Mouse (Mus musculus) ES-Bruce4 (cell line): ENCODE measurements at regions not wholly inside any gene's neighbourhood (a gene's known extent, or its start where the extent isn't known, plus 50 kb on each side); places are given as distances from the start of the nearest gene placed in this dataset.

ENCODE experiments used
- H3K27ac ChIP-seq: 2 replicates; pipeline ENCODE4 v1.5.1; 2012; ENCODE audit warnings: low read length, inconsistent platforms; ENCODE audit not compliant: insufficient read depth
- H3K27me3 ChIP-seq: 2 replicates; pipeline ENCODE4 v1.6.1; 2012; ENCODE audit warnings: mild to moderate bottlenecking, low read length, inconsistent platforms; ENCODE audit not compliant: control insufficient read depth, poor library complexity, insufficient read depth, severe bottlenecking
- H3K36me3 ChIP-seq: 2 replicates; pipeline ENCODE4 v1.6.1; 2012; ENCODE audit warnings: inconsistent platforms, mild to moderate bottlenecking, low read length, moderate library complexity; ENCODE audit not compliant: control insufficient read depth, poor library complexity, insufficient read depth, severe bottlenecking
- H3K4me1 ChIP-seq: one replicate; pipeline ENCODE4 v1.8.1; 2011; ENCODE audit warnings: low read length; ENCODE audit not compliant: control insufficient read depth, insufficient read depth
- H3K4me3 ChIP-seq: 2 replicates; pipeline ENCODE4 v1.5.1; 2011; ENCODE audit warnings: low read depth, mild to moderate bottlenecking, low read length
- H3K9ac ChIP-seq: 2 replicates; pipeline ENCODE4 v1.6.1; 2012; ENCODE audit warnings: low read depth, mild to moderate bottlenecking, inconsistent platforms; ENCODE audit not compliant: poor library complexity, severe bottlenecking
- H3K9me3 ChIP-seq: replicated peaks from 2 replicates; pipeline ENCODE4 v1.6.1; 2012; ENCODE audit warnings: mild to moderate bottlenecking, low read length, inconsistent platforms; ENCODE audit not compliant: control insufficient read depth, poor library complexity, insufficient read depth, severe bottlenecking
- CTCF ChIP-seq: IDR thresholded peaks from one replicate; pipeline ENCODE4 v1.8.1; 2011; ENCODE audit warnings: low read depth, low read length
- EP300 ChIP-seq: IDR thresholded peaks from 2 replicates; pipeline ENCODE4 v1.6.1; 2011; ENCODE audit warnings: low read depth, low read length; ENCODE audit not compliant: insufficient read depth
- POLR2A ChIP-seq: IDR thresholded peaks from one replicate; pipeline ENCODE4 v1.8.1; 2011; ENCODE audit warnings: low read length; ENCODE audit not compliant: insufficient read depth

DNA sequence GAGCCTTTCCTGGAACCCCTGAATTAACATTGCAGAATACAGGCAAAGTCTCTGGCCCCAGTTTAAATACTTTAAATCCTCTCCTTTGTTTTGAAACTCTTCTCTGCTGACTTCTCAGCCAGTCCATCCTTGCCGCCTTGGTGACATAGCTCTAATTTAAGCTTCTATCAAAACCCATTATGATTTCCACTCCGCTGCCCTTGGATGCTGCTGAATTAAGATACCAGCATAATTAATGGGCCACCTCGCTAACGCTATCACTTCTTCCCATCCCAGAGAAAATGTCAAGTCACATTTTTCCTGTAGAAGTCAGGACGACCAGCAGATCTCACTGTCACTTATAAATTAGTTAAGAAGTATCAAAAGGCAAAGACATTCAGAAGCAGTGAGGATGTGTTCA lies 556.1 kb upstream of the Jmjd1c start:
- Histone ChIP-seq H3K4me3 (no peak overlapping the region), H3K4me1 (no peaks in the 10 kb centered on the region), H3K27me3 (no peaks in the 10 kb centered on the region), H3K36me3 (no peaks in the 10 kb centered on the region), H3K27ac (no peak overlapping the region), H3K9ac (no peak overlapping the region), H3K9me3 (no peaks in the 10 kb centered on the region)
- TF ChIP-seq POLR2A (no peak), EP300 (no peak), CTCF (no peak)

DNA sequence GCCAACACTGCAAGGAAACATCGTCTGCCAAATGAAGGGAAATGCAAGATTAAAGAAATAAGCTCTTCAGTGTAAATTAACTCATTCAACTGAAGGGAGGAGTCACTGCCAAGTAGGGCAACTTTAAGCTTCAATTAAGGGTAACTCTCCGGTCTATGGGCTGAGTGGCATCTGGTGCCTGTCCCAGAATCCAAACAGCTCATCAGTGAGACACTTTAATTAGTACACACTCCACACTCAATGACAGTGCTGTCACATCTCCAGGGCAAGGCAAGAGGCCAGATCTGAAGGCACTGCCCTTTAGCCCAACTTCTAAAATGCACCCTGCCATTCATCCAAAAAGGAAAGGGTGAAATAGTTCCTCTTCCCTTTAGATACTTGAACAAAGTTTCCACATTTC lies 549.3 kb upstream of the Jmjd1c start:
- H3K4me3 ChIP-seq = no peak overlapping the region
- 0 out of 2 replicates have a peak, but pooled peaks cover 3% of the 10 kb centered on the region for H3K9me3 ChIP-seq
- H3K4me1 ChIP-seq = no peaks in the 10 kb centered on the region
- no peak overlapping the region for H3K9ac ChIP-seq
- no peaks in the 10 kb centered on the region for H3K36me3 ChIP-seq
- no peaks in the 10 kb centered on the region for H3K27me3 ChIP-seq
- TF ChIP-seq POLR2A (no peak), EP300 (no peak), CTCF (no peak)
- no peak overlapping the region for H3K27ac ChIP-seq

DNA sequence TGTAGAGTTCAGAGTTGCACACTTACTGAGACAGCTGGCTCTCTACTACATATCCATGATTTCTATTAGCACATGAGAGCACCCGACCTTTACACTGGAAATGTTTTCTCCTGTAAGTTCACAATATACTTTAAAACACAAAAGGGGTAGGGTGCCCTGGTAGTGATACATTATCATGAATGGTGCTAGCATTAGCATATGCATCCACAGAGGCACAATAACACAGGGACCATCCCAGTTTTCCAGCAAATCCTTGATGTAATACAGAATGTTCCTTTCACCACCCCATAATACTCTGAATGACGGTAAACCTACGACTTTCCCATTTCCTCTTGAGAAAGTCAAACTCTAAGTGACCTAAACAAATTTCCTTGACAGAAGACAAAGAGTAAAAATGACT lies 548.3 kb upstream of the Jmjd1c start:
- Histone ChIP-seq H3K27me3 (no peaks in the 10 kb centered on the region), H3K36me3 (no peaks in the 10 kb centered on the region), H3K4me3 (no peak overlapping the region), H3K9ac (no peak overlapping the region), H3K27ac (no peak overlapping the region), H3K4me1 (no peaks in the 10 kb centered on the region), H3K9me3 (0 out of 2 replicates have a peak, but pooled peaks cover 3% of the 10 kb centered on the region)
- TF ChIP-seq POLR2A (no peak), CTCF (no peak)

DNA sequence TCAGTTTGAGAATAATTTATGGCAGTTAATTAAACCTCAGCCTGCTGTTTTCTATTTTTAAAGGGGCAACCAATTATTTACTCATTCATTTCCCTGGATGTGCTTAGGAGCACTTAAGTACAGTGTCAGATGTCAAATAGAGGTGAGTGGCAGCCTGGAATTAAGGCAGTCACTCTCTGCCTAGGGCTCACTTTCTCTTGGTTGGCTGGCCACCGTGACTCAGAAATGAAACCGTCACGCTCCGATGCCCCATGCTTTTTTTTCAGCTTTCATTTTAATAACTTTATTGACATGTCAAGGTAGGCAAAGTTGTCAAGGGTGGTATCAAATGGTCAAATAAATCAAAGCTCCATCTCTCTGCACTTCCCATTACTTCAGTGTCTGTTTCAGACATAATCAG lies 547.9 kb upstream of the Jmjd1c start:
- H3K27me3 ChIP-seq = no peaks in the 10 kb centered on the region
- H3K9ac ChIP-seq = no peak overlapping the region
- H3K27ac ChIP-seq = no peak overlapping the region
- H3K9me3 ChIP-seq = 0 out of 2 replicates have a peak, but pooled peaks cover 3% of the 10 kb centered on the region
- H3K36me3 ChIP-seq = no peaks in the 10 kb centered on the region
- no peak for TF ChIP-seq EP300
- no peak for TF ChIP-seq POLR2A
- TF ChIP-seq CTCF = no peak
- H3K4me3 ChIP-seq = no peak overlapping the region
- no peaks in the 10 kb centered on the region for H3K4me1 ChIP-seq

DNA sequence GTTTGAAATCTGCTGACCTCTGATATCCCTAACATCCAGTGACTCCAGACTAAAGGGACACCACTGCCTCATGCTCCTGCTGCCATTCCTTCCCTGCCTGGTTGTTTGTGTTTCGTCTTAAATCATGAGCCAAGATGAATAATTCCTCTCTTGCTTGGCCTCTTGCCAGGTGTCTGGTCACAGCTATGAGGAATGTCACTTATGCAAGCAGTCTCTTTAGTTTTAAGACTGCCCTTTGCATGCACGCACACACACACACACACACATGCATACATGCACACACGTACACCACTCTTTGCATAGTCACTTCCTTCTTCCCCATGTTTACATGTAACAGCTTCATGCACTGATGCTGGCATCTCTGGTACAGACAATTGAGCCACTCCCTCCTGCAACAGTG lies 543.0 kb upstream of the Jmjd1c start:
- Histone ChIP-seq H3K9me3 (0 out of 2 replicates have a peak, but pooled peaks cover 3% of the 10 kb centered on the region), H3K27ac (no peak overlapping the region), H3K9ac (no peak overlapping the region), H3K4me1 (no peaks in the 10 kb centered on the region), H3K4me3 (no peak overlapping the region), H3K36me3 (no peaks in the 10 kb centered on the region), H3K27me3 (no peaks in the 10 kb centered on the region)
- no peak for TF ChIP-seq EP300
- TF ChIP-seq POLR2A = no peak
- TF ChIP-seq CTCF = no peak

DNA sequence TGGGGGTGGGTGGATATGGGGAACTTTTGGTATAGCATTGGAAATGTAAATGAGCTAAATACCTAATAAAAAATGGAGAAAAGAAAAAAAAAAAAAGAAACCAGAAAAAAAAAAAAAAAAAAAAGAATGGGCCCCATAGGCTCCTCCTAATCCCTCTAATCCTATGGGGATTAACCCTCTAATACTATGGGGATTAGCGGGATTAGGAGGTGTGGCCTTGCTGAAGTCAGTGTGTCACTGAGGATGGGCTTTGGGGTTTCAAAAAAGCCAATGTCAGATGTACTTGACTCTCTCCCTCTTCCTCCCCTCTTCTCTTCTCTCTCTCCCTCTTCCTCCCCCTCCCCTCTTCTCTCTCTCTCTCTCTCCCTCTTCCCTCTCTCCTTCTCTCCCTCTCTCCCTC lies 541.7 kb upstream of the Jmjd1c start:
- no peaks in the 10 kb centered on the region for H3K27me3 ChIP-seq
- no peak for TF ChIP-seq POLR2A
- no peak for TF ChIP-seq EP300
- no peak for TF ChIP-seq CTCF

More for the DNA sequence above, 541.7 kb upstream of the Jmjd1c start:
- H3K27ac ChIP-seq = no peak overlapping the region
- no peak overlapping the region for H3K4me3 ChIP-seq
- H3K36me3 ChIP-seq = no peaks in the 10 kb centered on the region
- H3K4me1 ChIP-seq = no peaks in the 10 kb centered on the region
- H3K9ac ChIP-seq = no peak overlapping the region
- 0 out of 2 replicates have a peak, but pooled peaks cover 3% of the 10 kb centered on the region for H3K9me3 ChIP-seq
